Mouse (Mus musculus): ENCODE data around the gene Alkbh3. TPM values are rescaled to one million over a fixed set of nuclear protein-coding genes. Genes with fewer than 3 reads are reported as not detected.

The Alkbh3 gene
- total RNA-seq, 1 experiment: 41.5 TPM

- no peak for TF ChIP-seq HCFC1 (IDR thresholded peaks at IDR 0.05; ENCODE audit: borderline replicate concordance, insufficient read depth, low read length)
- TF ChIP-seq ZNF384 (IDR thresholded peaks at IDR 0.05; ENCODE audit: low read depth, low read length): no peak
- TF ChIP-seq CHD2 (IDR thresholded peaks at IDR 0.05; ENCODE audit: low read depth, low read length): no peak
- no peak for TF ChIP-seq MAFK (IDR thresholded peaks at IDR 0.05; ENCODE audit: insufficient read depth, low read depth, low read length)
- TF ChIP-seq ZC3H11A (IDR thresholded peaks at IDR 0.05; ENCODE audit: borderline replicate concordance, low read depth, low read length): no peak
- no peak for DNase-seq (ENCODE audit: low read depth, low spot score)
- Histone ChIP-seq H3K36me3 (ENCODE audit: control insufficient read depth, insufficient read depth, low read length, poor library complexity, severe bottlenecking) (peaks cover 2% of the 10 kb centered on the region; the same call in 1 of the 2 replicates), H3K9ac (ENCODE audit: insufficient read depth, low read depth, low read length, poor library complexity, severe bottlenecking) (0 out of 2 replicates have a peak overlapping the region, but pooled peaks have one; percentile 55), H3K9me3 (ENCODE audit: control insufficient read depth, insufficient read depth, low read depth, low read length) (no peaks in the 10 kb centered on the region), H3K4me3 (ENCODE audit: insufficient read depth in 1 of 2, low read depth in 1 of 2, low read length in 2 of 2, poor library complexity in 1 of 2, severe bottlenecking in 1 of 2) (peak overlapping the region in 1 of 2 experiments; percentile 4; a peak in 1 of 4 replicates), H3K4me1 (ENCODE audit: control insufficient read depth in 2 of 2, insufficient read depth in 2 of 2, low read length in 2 of 2, poor library complexity in 1 of 2) (peaks cover 5 to 15% of the 10 kb centered on the region in 2 experiments; a peak in 3 of 4 replicates), H3K27ac (ENCODE audit: insufficient read depth, low read depth, low read length, poor library complexity, severe bottlenecking) (no peak overlapping the region)
- in situ Hi-C loops (cut with MboI; ENCODE audit: low sequenced_read_pairs in 2 of 2, unreplicated experiment in 2 of 2): no loop called here
Measured at GRCm38 (mm10) chr2:93975526-93976435, 34.8 kb downstream of the Alkbh3 start.

GRCm38 (mm10) chr2:93975041-93975440 is 35.6 kb downstream of the Alkbh3 start:
- no peak overlapping the region for H3K9ac ChIP-seq (ENCODE audit: insufficient read depth, low read depth, low read length, poor library complexity, severe bottlenecking)
- no peak overlapping the region for H3K4me3 ChIP-seq (ENCODE audit: insufficient read depth in 1 of 2, low read depth in 1 of 2, low read length in 2 of 2, poor library complexity in 1 of 2, severe bottlenecking in 1 of 2)
- no peaks in the 10 kb centered on the region for H3K9me3 ChIP-seq (ENCODE audit: control insufficient read depth, insufficient read depth, low read depth, low read length)
- in situ Hi-C loops (cut with MboI; ENCODE audit: low sequenced_read_pairs in 2 of 2, unreplicated experiment in 2 of 2): no loop called here
- peaks cover 5 to 15% of the 10 kb centered on the region in 2 experiments; a peak in 3 of 4 replicates for H3K4me1 ChIP-seq (ENCODE audit: control insufficient read depth in 2 of 2, insufficient read depth in 2 of 2, low read length in 2 of 2, poor library complexity in 1 of 2)
- TF ChIP-seq ZC3H11A (IDR thresholded peaks at IDR 0.05; ENCODE audit: borderline replicate concordance, low read depth, low read length) (no peak), HCFC1 (IDR thresholded peaks at IDR 0.05; ENCODE audit: borderline replicate concordance, insufficient read depth, low read length) (no peak), CHD2 (IDR thresholded peaks at IDR 0.05; ENCODE audit: low read depth, low read length) (no peak), MAFK (IDR thresholded peaks at IDR 0.05; ENCODE audit: insufficient read depth, low read depth, low read length) (no peak), ZNF384 (IDR thresholded peaks at IDR 0.05; ENCODE audit: low read depth, low read length) (no peak)
- no peak overlapping the region for H3K27ac ChIP-seq (ENCODE audit: insufficient read depth, low read depth, low read length, poor library complexity, severe bottlenecking)
- no peaks in the 10 kb centered on the region for H3K36me3 ChIP-seq (ENCODE audit: control insufficient read depth, insufficient read depth, low read length, poor library complexity, severe bottlenecking)
- no peak for DNase-seq (ENCODE audit: low read depth, low spot score)

- Histone ChIP-seq H3K4me3 (ENCODE audit: insufficient read depth in 1 of 2, low read depth in 1 of 2, low read length in 2 of 2, poor library complexity in 1 of 2, severe bottlenecking in 1 of 2) (no peak overlapping the region), H3K36me3 (ENCODE audit: control insufficient read depth, insufficient read depth, low read length, poor library complexity, severe bottlenecking) (no peaks in the 10 kb centered on the region), H3K4me1 (ENCODE audit: control insufficient read depth in 2 of 2, insufficient read depth in 2 of 2, low read length in 2 of 2, poor library complexity in 1 of 2) (peaks cover 5 to 10% of the 10 kb centered on the region in 2 experiments; a peak in 3 of 4 replicates), H3K27ac (ENCODE audit: insufficient read depth, low read depth, low read length, poor library complexity, severe bottlenecking) (no peak overlapping the region), H3K9ac (ENCODE audit: insufficient read depth, low read depth, low read length, poor library complexity, severe bottlenecking) (no peak overlapping the region), H3K9me3 (ENCODE audit: control insufficient read depth, insufficient read depth, low read depth, low read length) (no peaks in the 10 kb centered on the region)
- TF ChIP-seq MAFK (IDR thresholded peaks at IDR 0.05; ENCODE audit: insufficient read depth, low read depth, low read length) (no peak), HCFC1 (IDR thresholded peaks at IDR 0.05; ENCODE audit: borderline replicate concordance, insufficient read depth, low read length) (no peak), ZC3H11A (IDR thresholded peaks at IDR 0.05; ENCODE audit: borderline replicate concordance, low read depth, low read length) (no peak), CHD2 (IDR thresholded peaks at IDR 0.05; ENCODE audit: low read depth, low read length) (no peak), ZNF384 (IDR thresholded peaks at IDR 0.05; ENCODE audit: low read depth, low read length) (no peak)
- in situ Hi-C loops (cut with MboI; ENCODE audit: low sequenced_read_pairs in 2 of 2, unreplicated experiment in 2 of 2): no loop called here
- DNase-seq (ENCODE audit: low read depth, low spot score): no peak
Measured at GRCm38 (mm10) chr2:93971647-93972046, 39.0 kb downstream of the Alkbh3 start.

GRCm38 (mm10) chr2:93964494-93965160 is 46.0 kb downstream of the Alkbh3 start:
- in situ Hi-C loops (cut with MboI; ENCODE audit: low sequenced_read_pairs in 2 of 2, unreplicated experiment in 2 of 2): no loop called here
- H3K27ac ChIP-seq (ENCODE audit: insufficient read depth, low read depth, low read length, poor library complexity, severe bottlenecking): no peak overlapping the region

More at GRCm38 (mm10) chr2:93964494-93965160, 46.0 kb downstream of the Alkbh3 start:
- H3K36me3 ChIP-seq (ENCODE audit: control insufficient read depth, insufficient read depth, low read length, poor library complexity, severe bottlenecking): no peaks in the 10 kb centered on the region
- TF ChIP-seq ZNF384 (IDR thresholded peaks at IDR 0.05; ENCODE audit: low read depth, low read length) (no peak), HCFC1 (IDR thresholded peaks at IDR 0.05; ENCODE audit: borderline replicate concordance, insufficient read depth, low read length) (no peak), MAFK (IDR thresholded peaks at IDR 0.05; ENCODE audit: insufficient read depth, low read depth, low read length) (no peak), CHD2 (IDR thresholded peaks at IDR 0.05; ENCODE audit: low read depth, low read length) (no peak), ZC3H11A (IDR thresholded peaks at IDR 0.05; ENCODE audit: borderline replicate concordance, low read depth, low read length) (no peak)
- no peak overlapping the region for H3K4me3 ChIP-seq (ENCODE audit: insufficient read depth in 1 of 2, low read depth in 1 of 2, low read length in 2 of 2, poor library complexity in 1 of 2, severe bottlenecking in 1 of 2)
- peaks cover 0 to 3% of the 10 kb centered on the region in 2 experiments; a peak in 1 of 4 replicates for H3K4me1 ChIP-seq (ENCODE audit: control insufficient read depth in 2 of 2, insufficient read depth in 2 of 2, low read length in 2 of 2, poor library complexity in 1 of 2)
- DNase-seq (ENCODE audit: low read depth, low spot score): no peak
- no peak overlapping the region for H3K9ac ChIP-seq (ENCODE audit: insufficient read depth, low read depth, low read length, poor library complexity, severe bottlenecking)
- H3K9me3 ChIP-seq (ENCODE audit: control insufficient read depth, insufficient read depth, low read depth, low read length): no peaks in the 10 kb centered on the region
